Mouse (Mus musculus) forebrain, postnatal 0 days (tissue): ENCODE data around the gene Gapt. TPM values are rescaled to one million over a fixed set of nuclear protein-coding genes. Genes with fewer than 3 reads are reported as not detected.
"Not testable (repeated sequence)": the region's sequence is repeated elsewhere in the genome, so short reads cannot be mapped to it uniquely, and the experiment has no call there.

Experiments
- ATAC-seq: fragments of 200-750 bp; cut with Nextera tagmentation; 2 replicates; pipeline ENCODE4 v1.8.0; 2017; ENCODE audit warnings: mild to moderate bottlenecking, moderate library complexity
- DNase-seq: peaks from one replicate; pipeline ENCODE4 v3.0.0-alpha.2; 2015
- H3K27ac ChIP-seq: fragments of 300-500 bp; sonication (generic); 2 replicates; pipeline ENCODE4 v1.5.1; 2014; ENCODE audit warnings: low read depth, mild to moderate bottlenecking, antibody characterized with exemption, low read length, moderate library complexity, mixed read lengths
- H3K27me3 ChIP-seq: fragments of 300-500 bp; sonication (generic); 2 replicates; pipeline ENCODE4 v1.6.1; 2014; ENCODE audit warnings: mild to moderate bottlenecking, low read length, mixed read lengths; ENCODE audit not compliant: insufficient read depth
- H3K36me3 ChIP-seq: fragments of 300-500 bp; sonication (generic); 2 replicates; pipeline ENCODE4 v1.6.1; 2014; ENCODE audit warnings: mild to moderate bottlenecking, moderate library complexity; ENCODE audit not compliant: insufficient read depth
- H3K4me1 ChIP-seq: fragments of 300-500 bp; sonication (generic); 2 replicates; pipeline ENCODE4 v1.6.1; 2014; ENCODE audit warnings: antibody characterized with exemption; ENCODE audit not compliant: insufficient read depth
- H3K4me2 ChIP-seq: fragments of 300-500 bp; sonication (generic); 2 replicates; pipeline ENCODE4 v1.6.1; 2014; ENCODE audit warnings: low read depth, mild to moderate bottlenecking, moderate library complexity
- H3K4me3 ChIP-seq: fragments of 300-500 bp; sonication (generic); 2 replicates; pipeline ENCODE4 v1.5.1; 2014; ENCODE audit warnings: low read depth, low read length, mixed read lengths
- H3K9ac ChIP-seq: fragments of 300-500 bp; sonication (generic); 2 replicates; pipeline ENCODE4 v1.6.1; 2014; ENCODE audit warnings: mild to moderate bottlenecking
- H3K9me3 ChIP-seq: fragments of 300-500 bp; sonication (generic); 2 replicates; pipeline ENCODE4 v1.6.1; 2016; ENCODE audit warnings: low read length
- CTCF ChIP-seq: sonication (generic); IDR thresholded peaks from 2 replicates; pipeline ENCODE4 v1.5.1; 2016; ENCODE audit warnings: antibody characterized with exemption, control low read depth, low read depth
- WGBS: fragments of 180-500 bp; shearing (Covaris S2); extraction: QIAGEN DNeasy Blood & Tissue Kit; methylation state at CpG from one replicate; pipeline ENCODE4 v1.1.7; 2014; 5-methylcytosine and 5-hydroxymethylcytosine counted together
- polyA plus RNA-seq: library from polyadenylated mRNA; unstranded; fragments of >200 nt; fragmentation: Nextera tagmentation; extraction: Ambion mirVana; gene quantifications from 2 replicates; pipeline ENCODE4 v1.2.1, GENCODE M21; 2015
- total RNA-seq: library from RNA; depleted of rRNA; stranded (reverse); fragments of >200 nt; gene quantifications from 2 replicates; pipeline ENCODE4 v1.2.3, GENCODE M21; 2014

The Gapt gene
- total and polyA plus RNA-seq, 2 experiments from 2014 or later, result 0.10 TPM; not detected in 1

GRCm38 (mm10) chr13:110384514-110384913 lies 27.5 kb upstream of the Gapt start:
- 76% methylated on average over 6 of the region's 6 CpGs for WGBS
- DNase-seq (no peak), ATAC-seq (no peak)

DNA sequence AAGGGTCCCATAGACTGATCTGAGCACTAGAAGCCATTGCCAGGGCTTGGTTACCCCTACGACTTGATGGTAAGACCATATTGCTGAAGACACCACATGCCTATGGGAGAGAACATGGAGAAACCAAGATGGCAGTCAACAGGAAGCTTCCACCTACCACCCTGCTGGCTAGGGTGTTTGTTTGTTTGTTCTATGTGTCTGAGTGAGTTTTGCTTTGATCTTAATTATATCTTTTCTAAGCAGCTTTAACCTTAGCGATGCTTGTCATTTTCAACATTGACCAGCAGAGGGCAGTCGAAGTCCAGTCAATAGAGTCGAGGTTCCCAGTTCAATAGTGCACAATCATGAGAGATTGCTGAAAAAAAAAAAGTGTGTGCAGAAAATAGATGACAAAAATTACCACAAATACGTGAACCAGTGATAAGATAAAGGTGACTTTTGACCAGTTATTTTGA lies 25.5 kb upstream of the Gapt start:
- Histone ChIP-seq H3K36me3 (no peaks in the 10 kb centered on the region), H3K9me3 (no peaks in the 10 kb centered on the region), H3K27me3 (no peaks in the 10 kb centered on the region), H3K4me2 (no peak overlapping the region), H3K4me1 (no peaks in the 10 kb centered on the region), H3K9ac (no peak overlapping the region), H3K27ac (no peak overlapping the region), H3K4me3 (no peak overlapping the region)
- ATAC-seq (peak; percentile 67), DNase-seq (peak; percentile 91)
- peak; percentile 87 for TF ChIP-seq CTCF
- 17% methylated on average over 5 of the region's 5 CpGs for WGBS

More at GRCm38 (mm10) chr13:110384514-110384913, 27.5 kb upstream of the Gapt start:
- no peak overlapping the region for H3K4me3 ChIP-seq
- no peak overlapping the region for H3K27ac ChIP-seq
- no peaks in the 10 kb centered on the region for H3K9me3 ChIP-seq
- no peaks in the 10 kb centered on the region for H3K4me1 ChIP-seq
- H3K4me2 ChIP-seq, result no peak overlapping the region
- TF ChIP-seq CTCF, result no peak
- H3K27me3 ChIP-seq, result no peaks in the 10 kb centered on the region
- no peak overlapping the region for H3K9ac ChIP-seq
- no peaks in the 10 kb centered on the region for H3K36me3 ChIP-seq

DNA sequence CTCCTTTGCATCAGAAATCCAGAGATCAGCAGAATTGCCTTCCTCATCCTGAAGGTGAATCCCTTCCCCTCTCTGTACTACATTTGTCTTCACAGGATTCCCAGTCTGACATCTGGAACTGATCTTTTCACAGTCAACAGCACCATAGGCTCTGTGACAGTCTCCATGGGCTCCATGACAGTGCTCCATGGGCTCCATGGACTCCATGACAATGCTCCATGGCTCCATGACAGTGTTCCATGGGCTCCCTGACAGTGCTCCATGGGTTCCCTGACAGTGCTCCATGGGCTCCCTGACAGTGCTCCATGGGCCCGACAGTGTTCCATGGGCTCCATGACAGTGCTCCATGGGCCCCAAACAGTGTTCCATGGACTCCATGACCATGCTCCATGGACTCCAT lies 12.7 kb upstream of the Gapt start:
- no peak overlapping the region for H3K4me3 ChIP-seq
- H3K4me1 ChIP-seq, result no peaks in the 10 kb centered on the region
- H3K4me2 ChIP-seq, result no peak overlapping the region
- no peak for DNase-seq
- no peaks in the 10 kb centered on the region for H3K27me3 ChIP-seq
- H3K27ac ChIP-seq, result no peak overlapping the region
- WGBS, result 100% methylated on average over 1 of the region's 1 CpGs
- no peak overlapping the region for H3K9ac ChIP-seq
- no peaks in the 10 kb centered on the region for H3K36me3 ChIP-seq
- no peaks in the 10 kb centered on the region for H3K9me3 ChIP-seq
- ATAC-seq, result no peak
- TF ChIP-seq CTCF, result no peak

- not testable (repeated sequence) for H3K9me3 ChIP-seq, H3K4me3 ChIP-seq, H3K4me1 ChIP-seq, H3K27ac ChIP-seq, H3K4me2 ChIP-seq, H3K36me3 ChIP-seq, H3K9ac ChIP-seq, H3K27me3 ChIP-seq
- TF ChIP-seq CTCF, result peak; percentile 100
- DNase-seq (peak; percentile 63), ATAC-seq (peak; percentile 77)
- WGBS, result 40% methylated on average over 6 of the region's 6 CpGs
These were observed 11.6 kb upstream of the Gapt start for GRCm38 (mm10) chr13:110368556-110369040.

GRCm38 (mm10) chr13:110367961-110368555 lies 11.1 kb upstream of the Gapt start:
- Histone ChIP-seq H3K27me3 (no peaks in the 10 kb centered on the region), H3K4me3 (no peak overlapping the region), H3K9me3 (no peaks in the 10 kb centered on the region), H3K36me3 (no peaks in the 10 kb centered on the region), H3K27ac (no peak overlapping the region), H3K4me1 (no peaks in the 10 kb centered on the region), H3K9ac (no peak overlapping the region), H3K4me2 (no peak overlapping the region)
- TF ChIP-seq CTCF, result no peak
- DNase-seq (no peak), ATAC-seq (no peak)
- WGBS, result 91% methylated on average over 3 of the region's 3 CpGs

- Histone ChIP-seq H3K4me3 (no peak overlapping the region), H3K27me3 (no peaks in the 10 kb centered on the region), H3K4me1 (no peaks in the 10 kb centered on the region), H3K9ac (no peak overlapping the region), H3K36me3 (no peaks in the 10 kb centered on the region), H3K4me2 (no peak overlapping the region), H3K27ac (no peak overlapping the region), H3K9me3 (no peaks in the 10 kb centered on the region)
- DNase-seq, result no peak
- no peak for TF ChIP-seq CTCF
- ATAC-seq, result no peak
- WGBS, result 92% methylated on average over 3 of the region's 3 CpGs
These were observed 9.5 kb upstream of the Gapt start for GRCm38 (mm10) chr13:110366477-110366876.

- no peak for TF ChIP-seq CTCF
- 89% methylated on average over 6 of the region's 6 CpGs for WGBS
- Histone ChIP-seq H3K4me1 (no peaks in the 10 kb centered on the region), H3K27ac (no peak overlapping the region), H3K4me3 (no peak overlapping the region), H3K36me3 (no peaks in the 10 kb centered on the region), H3K9me3 (no peaks in the 10 kb centered on the region), H3K9ac (no peak overlapping the region), H3K4me2 (no peak overlapping the region), H3K27me3 (no peaks in the 10 kb centered on the region)
- ATAC-seq, result no peak
- no peak for DNase-seq
These were observed 6.7 kb upstream of the Gapt start for GRCm38 (mm10) chr13:110363722-110364121.
